Mouse (Mus musculus) spleen, adult 2 months (tissue): Measurements from ENCODE around the gene Gm17428.

Source experiments
- CTCF ChIP-seq: fragments of 200-500 bp; IDR thresholded peaks from 2 replicates; pipeline ENCODE4 v1.5.1; 2011; ENCODE audit warnings: mild to moderate bottlenecking, inconsistent platforms; ENCODE audit not compliant: insufficient read depth, insufficient read length, insufficient replicate concordance; ENCODE audit errors: extremely low read depth
- POLR2A ChIP-seq: fragments of 200-500 bp; IDR thresholded peaks from 2 replicates; pipeline ENCODE4 v1.6.1; 2011; ENCODE audit warnings: low read depth, low read length, inconsistent platforms

- TF ChIP-seq CTCF = no peak
- no peak for TF ChIP-seq POLR2A
These were observed 40.6 kb upstream of the Gm17428 start, which contains the start of gene Cmtm5 for GRCm38 (mm10) chr14:54935904-54936830.
